Mouse (Mus musculus) brain, embryonic 14.5 days (tissue): ENCODE data around the gene Nrf1.

Experiments
- CTCF ChIP-seq: fragments of 200-500 bp; IDR thresholded peaks from 2 replicates; pipeline ENCODE4 v1.5.1; 2012; ENCODE audit warnings: inconsistent platforms, mild to moderate bottlenecking, moderate library complexity, borderline replicate concordance; ENCODE audit not compliant: insufficient read depth, insufficient read length; ENCODE audit errors: extremely low read depth
- POLR2A ChIP-seq: fragments of 200-500 bp; IDR thresholded peaks from 2 replicates; pipeline ENCODE4 v1.6.1; 2012; ENCODE audit warnings: mild to moderate bottlenecking, inconsistent platforms, borderline replicate concordance; ENCODE audit not compliant: poor library complexity, insufficient read depth, insufficient read length, severe bottlenecking; ENCODE audit errors: extremely low read depth

DNA sequence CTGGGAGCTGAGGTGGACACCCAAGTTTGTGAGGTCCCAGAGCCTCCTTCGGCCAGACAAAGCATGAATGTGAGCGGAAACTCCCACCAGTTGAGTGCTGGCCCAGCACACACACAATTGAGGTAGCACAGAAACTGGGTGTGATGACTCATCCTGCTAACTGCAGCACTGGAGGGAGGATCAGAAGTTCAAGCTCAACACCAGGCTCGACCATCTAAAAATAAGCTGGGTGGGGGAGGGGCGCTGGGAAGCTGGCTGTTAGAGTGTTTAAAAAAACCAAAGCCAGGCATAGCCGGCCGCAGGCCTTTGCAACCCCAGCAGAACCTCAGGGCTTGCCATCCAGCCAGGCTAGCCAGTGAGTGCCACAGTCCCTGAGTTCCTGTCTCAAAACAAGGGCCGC lies 114.3 kb downstream of the Nrf1 start:
- TF ChIP-seq POLR2A (no peak), CTCF (no peak)
